Mouse (Mus musculus): ENCODE measurements around the gene Cdk5rap3.

DNA sequence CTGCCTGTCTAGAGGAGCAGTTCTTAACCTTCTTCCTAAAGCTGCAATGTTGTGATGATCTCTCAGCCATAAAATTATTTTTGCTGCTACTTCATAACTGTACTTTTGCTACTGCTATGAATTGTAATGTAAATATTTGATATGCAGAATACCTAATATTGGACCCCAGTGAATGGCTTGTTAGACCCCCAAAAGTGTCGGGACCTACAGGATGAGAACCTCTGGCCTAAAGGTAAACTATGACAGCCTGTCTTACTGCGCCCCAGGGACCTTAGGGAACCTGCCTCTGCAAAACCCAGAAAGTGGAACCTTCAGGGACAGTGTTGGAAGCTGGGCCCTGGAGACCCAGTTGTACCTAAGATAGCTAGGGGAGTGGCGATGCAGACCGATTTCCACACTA lies 41.0 kb downstream of the Cdk5rap3 start:
- no peak for TF ChIP-seq CTCF (conservative IDR thresholded peaks at IDR 0.05; ENCODE audit: low read length)
- TF ChIP-seq POU5F1 (IDR thresholded peaks at IDR 0.05; ENCODE audit: borderline replicate concordance, low read length): no peak
- no peak for TF ChIP-seq NANOG (IDR thresholded peaks at IDR 0.05; ENCODE audit: borderline replicate concordance, low read length)
